Mouse (Mus musculus) testis, postnatal 10 days (tissue): ENCODE results near the gene Gm10563.
"Not testable (repeated sequence)": the region's sequence is repeated elsewhere in the genome, so short reads cannot be mapped to it uniquely, and the experiment has no call there.

Experiments used
- DNase-seq: peaks from one replicate; pipeline ENCODE4 v3.0.0; 2021; ENCODE audit warnings: low spot score

Gm10563 gene

DNA sequence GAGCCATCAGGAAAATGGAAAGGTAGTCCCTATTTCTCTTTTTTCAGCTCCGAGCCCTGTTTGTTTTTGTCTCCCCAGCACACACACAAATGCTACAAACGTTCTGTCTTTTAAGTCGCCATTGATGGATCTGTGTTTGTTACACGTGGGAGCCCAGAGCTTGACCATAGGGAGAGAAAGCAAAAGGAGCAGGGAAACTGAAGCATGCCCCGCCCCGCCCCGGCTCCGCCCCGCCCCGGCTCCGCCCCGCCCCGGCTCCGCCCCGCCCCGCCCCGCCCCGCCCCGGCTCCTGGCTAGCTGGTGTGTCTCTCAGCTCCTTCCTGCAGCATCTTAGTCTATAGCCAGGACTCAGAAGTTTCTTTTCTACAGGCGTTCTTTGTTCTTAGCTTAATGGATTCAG is 46.7 kb downstream of the Gm10563 start:
- no peak for DNase-seq

DNA sequence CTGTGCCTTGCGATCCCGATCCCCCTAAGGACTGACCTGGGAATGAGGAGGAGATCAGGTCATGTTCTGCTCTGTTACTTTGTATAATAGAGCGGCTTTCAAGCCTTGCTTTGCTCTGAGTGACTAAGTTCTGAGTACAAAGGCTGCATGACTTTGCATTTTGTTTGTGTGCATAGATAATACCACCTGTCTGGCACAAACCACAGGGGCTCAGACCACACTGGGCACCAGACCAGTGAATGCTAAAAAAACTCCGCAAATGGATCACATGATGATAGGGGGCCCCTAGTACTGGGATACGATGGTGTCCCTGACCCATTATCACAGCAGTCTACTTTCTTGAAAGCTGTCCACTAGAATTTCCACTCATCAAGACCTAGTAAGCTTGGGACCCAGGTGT is 48.6 kb downstream of the Gm10563 start:
- DNase-seq: no peak

GRCm38 (mm10) chr4:155595777-155596176 is 49.4 kb downstream of the Gm10563 start:
- DNase-seq: no peak

GRCm38 (mm10) chr4:155593780-155594179 is 51.4 kb downstream of the Gm10563 start:
- DNase-seq: no peak

GRCm38 (mm10) chr4:155591012-155591719 is 54.0 kb downstream of the Gm10563 start:
- no peak for DNase-seq

- no peak for DNase-seq
Observed at GRCm38 (mm10) chr4:155589356-155589755, 55.9 kb downstream of the Gm10563 start.

DNA sequence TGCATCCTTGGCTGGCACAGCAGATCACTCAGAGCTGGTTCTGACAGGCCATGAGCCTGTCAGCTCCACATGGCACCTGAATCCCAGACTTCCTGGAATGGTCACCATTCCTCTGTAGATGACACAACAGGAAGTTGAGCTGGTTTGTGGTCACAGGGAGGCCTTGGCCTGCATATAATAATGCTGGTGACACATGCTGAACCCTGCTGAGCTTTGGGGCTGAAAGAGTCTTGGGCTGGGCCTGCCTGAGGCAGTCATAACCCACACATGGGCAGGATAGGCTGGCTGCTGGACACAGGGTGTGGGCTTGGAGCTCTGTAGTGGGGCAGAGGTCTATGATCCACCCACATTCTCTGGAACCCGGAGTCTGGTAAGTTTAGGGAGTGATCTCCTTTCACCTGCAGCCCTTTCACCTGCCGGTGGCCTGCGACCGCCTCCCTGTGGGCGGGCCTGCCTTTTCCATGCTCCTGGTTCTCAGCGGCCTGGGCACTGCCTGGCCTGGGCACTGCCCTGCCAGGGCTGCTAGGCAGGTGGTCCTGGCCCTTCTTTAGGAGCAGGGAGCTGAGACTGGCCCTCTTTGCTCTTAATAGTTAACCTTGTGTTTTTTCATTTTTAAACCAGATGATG is 62.8 kb downstream of the Gm10563 start:
- no peak for DNase-seq

GRCm38 (mm10) chr4:155580420-155580819 is 64.8 kb downstream of the Gm10563 start:
- peak; percentile 80 for DNase-seq

DNA sequence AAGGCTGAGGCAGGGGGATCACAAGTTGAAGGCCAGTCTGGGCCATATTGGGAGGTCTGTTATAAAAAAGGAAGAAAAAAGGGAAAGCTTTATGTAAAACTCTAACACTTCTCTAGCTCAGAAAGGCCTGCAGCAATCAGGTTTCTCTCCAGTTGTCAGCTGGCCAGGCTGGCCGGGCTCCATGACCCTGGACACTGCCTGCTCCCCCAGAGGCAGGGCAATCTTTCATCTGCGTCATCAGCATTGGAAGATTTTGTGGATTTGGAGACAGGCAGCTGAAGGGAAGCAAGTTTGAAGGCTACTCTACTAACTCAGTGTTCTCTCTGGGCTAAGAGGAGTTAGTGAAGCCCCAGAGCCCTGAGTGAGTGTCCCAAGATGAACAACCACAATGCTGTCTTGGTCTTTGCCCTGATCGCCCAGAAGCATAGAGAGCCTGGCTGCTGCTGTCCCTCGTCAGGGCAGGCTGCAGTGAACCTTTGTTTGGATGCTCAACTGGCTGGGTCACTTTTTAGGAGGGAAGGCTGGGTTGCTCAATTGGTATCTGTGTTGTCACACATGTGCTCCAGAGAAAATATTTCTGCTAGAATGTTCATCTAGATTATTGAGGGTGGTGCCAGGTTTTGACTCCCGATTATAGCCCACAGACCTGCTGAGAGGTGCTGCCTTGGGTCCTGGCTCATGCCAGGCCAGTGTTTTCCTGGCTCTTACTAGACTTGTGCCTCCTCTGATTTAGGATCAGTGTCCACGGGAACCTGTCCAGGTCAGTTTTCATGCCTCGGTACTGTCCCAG is 66.7 kb downstream of the Gm10563 start:
- peak; percentile 79 for DNase-seq

- no peak for DNase-seq
Observed at GRCm38 (mm10) chr4:155577741-155578140, 67.5 kb downstream of the Gm10563 start.

- DNase-seq: no peak
Observed at GRCm38 (mm10) chr4:155577132-155577531, 68.1 kb downstream of the Gm10563 start.

DNA sequence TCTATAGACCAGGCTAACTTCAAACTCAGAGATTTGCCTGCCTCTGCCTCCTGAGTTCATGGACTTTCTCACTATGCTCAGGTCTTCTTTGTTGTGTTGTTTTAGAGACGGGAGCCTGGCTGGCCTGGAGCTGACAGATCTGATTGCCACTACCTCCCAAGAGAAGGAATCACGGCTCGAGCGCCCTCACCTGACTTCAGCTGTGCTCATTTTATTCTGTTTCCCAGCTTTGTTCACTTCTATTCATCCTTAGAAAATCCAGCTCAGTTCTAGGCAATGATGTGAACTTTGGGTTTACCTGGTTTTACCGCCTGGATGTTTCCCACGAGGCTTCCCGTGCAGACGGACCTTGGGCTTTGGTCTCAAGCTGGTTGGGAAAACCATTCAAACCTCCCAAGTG is 69.7 kb downstream of the Gm10563 start:
- no peak for DNase-seq

DNA sequence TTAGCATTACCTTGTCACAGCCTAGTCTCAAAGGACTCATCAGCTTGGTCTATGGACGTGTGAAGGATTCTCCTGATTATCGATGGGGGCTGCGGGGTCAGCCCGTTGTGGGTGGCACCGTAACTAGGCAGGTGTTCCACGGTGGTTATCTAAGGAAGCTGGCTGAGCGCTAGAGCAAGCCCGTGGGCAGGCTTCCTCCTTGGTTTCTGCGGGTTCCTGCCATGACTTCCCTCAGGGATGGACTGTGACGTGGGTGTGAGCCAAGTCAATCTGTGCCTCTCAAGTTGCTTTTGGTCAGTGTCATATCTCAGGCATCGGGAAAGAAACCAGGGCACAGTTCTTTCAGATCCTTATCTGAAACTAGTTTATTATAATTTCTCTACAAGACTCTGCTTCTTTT is 70.3 kb downstream of the Gm10563 start:
- no peak for DNase-seq

DNA sequence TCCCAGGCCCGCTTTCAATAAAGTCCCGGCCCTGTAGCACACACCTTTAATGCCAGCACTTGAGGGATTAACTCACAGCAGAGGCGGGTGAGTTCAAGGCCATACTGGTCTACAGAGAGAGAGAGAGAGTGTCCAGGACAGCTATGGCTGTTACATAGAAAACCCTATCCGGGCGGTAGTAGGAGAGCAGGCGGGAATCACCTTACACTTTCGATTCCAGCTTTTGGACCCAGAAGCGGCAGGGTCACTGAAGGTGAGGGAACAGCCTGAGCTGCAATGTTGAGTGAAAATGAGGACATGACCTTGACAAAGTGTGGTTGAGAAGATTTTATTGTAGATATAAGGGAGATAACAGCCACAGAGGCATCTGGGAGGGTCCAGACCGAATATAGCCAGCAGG is 71.3 kb downstream of the Gm10563 start:
- DNase-seq: no peak

GRCm38 (mm10) chr4:155573155-155573554 is 72.1 kb downstream of the Gm10563 start:
- no peak for DNase-seq

DNA sequence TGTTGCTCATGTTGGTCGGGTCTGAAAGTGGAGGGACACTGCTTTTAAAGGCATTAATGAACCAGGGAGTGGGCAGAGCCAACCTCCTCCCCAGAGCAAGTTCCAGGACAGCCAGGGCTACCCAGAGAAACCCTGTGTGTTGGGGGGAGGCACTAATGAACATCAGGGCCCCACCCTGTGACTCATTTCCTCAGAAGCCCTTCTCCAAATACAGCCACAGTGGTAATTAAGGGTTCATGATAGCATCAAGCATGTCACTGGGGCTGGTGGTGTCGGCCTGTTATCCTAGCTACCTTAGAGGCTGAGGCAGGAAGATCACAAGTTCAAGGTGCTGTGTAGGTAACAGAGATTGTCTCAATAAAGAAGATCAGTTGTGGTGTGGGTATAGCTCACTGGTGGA is 73.8 kb downstream of the Gm10563 start:
- DNase-seq: no peak

DNA sequence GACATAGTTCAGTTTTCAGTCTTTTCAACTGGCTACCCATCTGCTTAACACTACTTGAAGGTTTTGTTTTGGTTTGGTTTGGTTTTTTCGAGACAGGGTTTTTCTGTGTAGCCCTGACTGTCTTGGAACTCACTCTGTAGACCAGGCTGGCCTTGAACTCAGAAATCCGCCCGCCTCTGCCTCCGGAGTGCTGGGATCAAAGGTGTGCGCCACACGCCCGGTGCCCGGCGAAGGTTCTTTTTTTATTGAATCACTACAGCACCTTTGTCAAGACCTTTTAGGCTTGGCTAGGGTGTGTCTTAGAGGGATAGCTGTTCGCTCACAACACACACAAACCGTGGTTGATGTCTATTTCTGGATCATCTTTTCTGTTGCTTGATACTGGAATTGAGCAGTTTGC is 74.9 kb downstream of the Gm10563 start:
- DNase-seq: not testable (repeated sequence)

DNA sequence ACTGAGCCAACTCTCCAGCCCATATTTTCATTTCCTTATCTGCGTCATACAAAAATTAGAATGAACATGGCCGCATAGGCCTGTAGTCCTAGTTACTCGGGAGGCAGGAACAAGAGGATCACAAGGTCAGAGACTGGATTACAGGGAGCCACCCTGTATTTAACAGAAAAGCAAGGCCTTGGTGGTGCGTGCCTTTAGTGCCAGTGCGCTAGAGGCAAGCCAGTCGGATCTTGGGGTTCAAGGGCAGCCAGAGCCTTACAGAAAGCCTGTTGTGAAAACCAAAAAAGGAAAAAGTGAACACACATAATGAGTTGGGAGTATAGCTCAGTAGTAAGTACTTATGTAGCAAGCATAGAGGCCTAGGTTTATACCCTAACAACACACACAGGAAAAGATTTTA is 75.4 kb downstream of the Gm10563 start:
- DNase-seq: no peak

GRCm38 (mm10) chr4:155568632-155569370 is 76.4 kb downstream of the Gm10563 start:
- no peak for DNase-seq

DNA sequence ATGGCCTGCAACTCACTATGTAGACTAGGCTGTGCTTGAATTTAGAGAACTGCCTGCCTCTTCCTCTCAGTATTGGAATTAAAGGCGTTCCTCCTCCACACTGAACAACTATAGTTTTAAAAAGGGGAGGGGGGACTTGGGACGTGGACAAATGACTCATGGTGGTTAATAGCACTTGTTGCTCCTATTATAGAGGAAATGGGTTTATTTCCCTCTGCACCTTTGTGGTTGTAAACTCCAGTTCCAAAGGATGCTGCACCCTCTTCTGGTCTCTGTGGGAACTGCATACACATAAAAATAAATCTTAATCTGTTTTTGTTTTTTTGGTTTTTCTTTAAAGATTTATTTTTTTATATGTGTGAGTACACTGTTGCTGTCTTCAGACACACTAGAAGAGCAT is 77.0 kb downstream of the Gm10563 start:
- no peak for DNase-seq

- DNase-seq: no peak
Observed at GRCm38 (mm10) chr4:155566555-155566954, 78.7 kb downstream of the Gm10563 start.
